Mouse (Mus musculus): ENCODE results near the gene Kalrn. TPM values are rescaled to one million over a fixed set of nuclear protein-coding genes. Genes with fewer than 3 reads are reported as not detected.

The Kalrn gene
- polyA plus RNA-seq, 1 experiment = 0.15 TPM

DNA sequence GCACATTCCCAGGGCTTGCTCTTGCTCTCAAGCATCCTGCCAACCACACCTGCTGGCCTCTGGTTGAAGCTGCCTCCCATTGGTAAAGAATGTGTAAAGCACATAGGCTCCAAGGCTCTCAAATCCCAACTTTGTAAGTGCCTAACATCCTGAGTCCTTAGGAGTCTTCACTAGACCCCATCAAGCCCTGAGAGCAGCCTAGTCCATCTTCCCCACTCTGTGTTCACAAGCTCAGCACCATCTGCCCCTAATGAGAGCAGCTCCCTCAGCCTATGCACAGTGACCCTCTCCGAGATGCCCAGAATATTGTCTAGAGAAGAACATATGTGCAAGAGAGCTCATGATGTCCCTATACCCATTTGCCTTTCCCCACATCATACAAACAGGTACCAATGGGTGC, 78.6 kb downstream of the Kalrn start:
- H3K36me3 ChIP-seq (ENCODE audit: control insufficient read depth) = no peaks in the 10 kb centered on the region
- H3K27me3 ChIP-seq (ENCODE audit: control insufficient read depth) = no peaks in the 10 kb centered on the region
- H3K4me3 ChIP-seq (replicated peaks) = no peak overlapping the region
- H3K4me1 ChIP-seq (ENCODE audit: control insufficient read depth) = no peaks in the 10 kb centered on the region
- TF ChIP-seq TAL1 (IDR thresholded peaks at IDR 0.05; ENCODE audit: low read length) (no peak), GATA1 (IDR thresholded peaks at IDR 0.05; ENCODE audit: low read length) (no peak)
- no peaks in the 10 kb centered on the region for H3K9me3 ChIP-seq (ENCODE audit: control insufficient read depth, low read length)

DNA sequence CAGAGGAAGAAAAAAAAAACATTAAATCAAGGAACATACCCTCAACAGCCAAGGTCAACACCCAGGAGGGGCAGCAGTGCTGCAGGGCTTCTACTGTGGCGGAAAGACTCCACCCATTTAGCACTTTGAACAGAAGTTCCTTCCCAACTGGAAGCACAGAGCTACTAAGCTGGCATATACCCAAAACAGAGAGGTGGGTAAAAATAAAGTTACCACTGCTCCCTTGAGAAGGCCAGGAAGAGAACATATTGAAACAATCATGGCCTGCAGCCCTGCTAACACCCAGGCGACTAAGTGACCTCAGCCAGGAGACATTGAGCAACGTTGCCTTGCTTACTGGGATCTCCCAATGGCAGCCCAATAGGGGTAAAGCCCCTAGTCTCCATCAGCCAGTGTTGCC, 79.4 kb downstream of the Kalrn start:
- H3K4me1 ChIP-seq (ENCODE audit: control insufficient read depth) = no peaks in the 10 kb centered on the region
- H3K36me3 ChIP-seq (ENCODE audit: control insufficient read depth) = no peaks in the 10 kb centered on the region
- H3K9me3 ChIP-seq (ENCODE audit: control insufficient read depth, low read length) = no peaks in the 10 kb centered on the region
- H3K4me3 ChIP-seq (replicated peaks) = no peak overlapping the region
- TF ChIP-seq GATA1 (IDR thresholded peaks at IDR 0.05; ENCODE audit: low read length) = no peak
- TF ChIP-seq TAL1 (IDR thresholded peaks at IDR 0.05; ENCODE audit: low read length) = no peak
- no peaks in the 10 kb centered on the region for H3K27me3 ChIP-seq (ENCODE audit: control insufficient read depth)

DNA sequence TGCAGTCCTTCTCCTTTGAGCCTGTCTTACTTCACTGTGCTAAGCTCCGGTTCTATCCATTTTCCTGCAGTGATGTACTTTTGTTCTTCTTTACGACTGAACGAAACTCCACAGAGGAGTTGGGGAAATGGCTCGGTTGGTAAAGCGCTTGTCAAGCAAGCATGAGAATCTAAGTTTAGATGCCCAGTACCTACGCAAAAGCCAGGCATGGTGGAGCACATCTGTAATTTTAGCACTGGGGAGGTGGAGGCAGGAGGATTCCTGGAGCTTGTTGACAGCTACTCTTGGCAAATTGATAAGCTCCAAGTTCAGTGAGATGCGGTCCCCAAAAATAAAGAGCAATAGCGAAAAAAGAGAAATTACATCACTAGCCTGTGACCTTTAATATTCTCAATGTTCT, 82.1 kb downstream of the Kalrn start:
- no peak for TF ChIP-seq GATA1 (IDR thresholded peaks at IDR 0.05; ENCODE audit: low read length)
- no peak for TF ChIP-seq TAL1 (IDR thresholded peaks at IDR 0.05; ENCODE audit: low read length)
- Histone ChIP-seq H3K27me3 (ENCODE audit: control insufficient read depth) (no peaks in the 10 kb centered on the region), H3K4me3 (replicated peaks) (no peak overlapping the region), H3K9me3 (ENCODE audit: control insufficient read depth, low read length) (no peaks in the 10 kb centered on the region), H3K36me3 (ENCODE audit: control insufficient read depth) (no peaks in the 10 kb centered on the region), H3K4me1 (ENCODE audit: control insufficient read depth) (no peaks in the 10 kb centered on the region)

DNA sequence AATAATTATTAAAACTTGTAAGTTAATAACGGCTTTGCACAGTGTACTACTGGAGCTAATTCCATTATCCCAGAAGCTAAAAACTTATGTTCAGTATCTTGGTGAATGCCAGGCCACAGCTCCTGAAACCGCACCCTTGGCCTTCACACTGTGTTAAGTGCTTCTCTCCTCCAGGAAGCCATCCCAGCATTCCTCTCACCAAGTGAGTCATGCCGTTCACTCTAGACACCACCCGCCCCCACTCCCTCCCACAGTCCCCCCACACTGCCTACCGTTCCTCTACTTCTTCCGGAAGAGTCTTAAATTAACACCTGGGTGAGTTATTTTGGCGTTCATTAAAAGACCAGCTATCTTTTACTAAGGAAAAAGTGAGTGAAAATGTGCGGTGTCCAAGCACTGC, 82.8 kb downstream of the Kalrn start:
- H3K4me3 ChIP-seq (replicated peaks) = no peak overlapping the region
- H3K4me1 ChIP-seq (ENCODE audit: control insufficient read depth) = no peaks in the 10 kb centered on the region
- H3K36me3 ChIP-seq (ENCODE audit: control insufficient read depth) = no peaks in the 10 kb centered on the region
- TF ChIP-seq TAL1 (IDR thresholded peaks at IDR 0.05; ENCODE audit: low read length) (no peak), GATA1 (IDR thresholded peaks at IDR 0.05; ENCODE audit: low read length) (no peak)
- H3K27me3 ChIP-seq (ENCODE audit: control insufficient read depth) = no peaks in the 10 kb centered on the region
- no peaks in the 10 kb centered on the region for H3K9me3 ChIP-seq (ENCODE audit: control insufficient read depth, low read length)

DNA sequence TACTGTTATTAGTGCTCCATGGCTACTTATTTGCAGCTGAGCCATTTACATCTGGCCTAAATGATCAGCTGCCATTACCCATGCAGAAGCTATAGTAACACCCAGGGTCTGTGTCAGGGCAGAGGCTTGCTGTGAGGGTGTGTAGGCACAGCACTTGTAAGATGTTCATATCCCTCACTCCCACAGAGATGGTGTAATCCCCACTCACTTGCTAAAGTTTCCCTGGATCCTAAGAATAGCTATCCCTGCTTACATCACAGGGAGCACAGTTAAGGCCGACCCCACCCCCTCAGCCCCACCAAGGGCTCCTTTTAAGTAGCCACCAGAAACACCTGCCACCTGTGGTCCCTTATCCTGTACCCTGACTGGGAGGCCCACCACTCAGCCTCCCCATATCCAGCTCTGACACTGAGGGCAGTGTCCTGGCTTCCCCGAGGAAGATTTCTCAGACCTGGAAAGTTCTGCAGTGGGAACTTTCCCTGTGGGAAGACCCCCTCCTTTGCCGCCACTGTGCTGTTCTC, 83.5 kb downstream of the Kalrn start:
- H3K4me1 ChIP-seq (ENCODE audit: control insufficient read depth) = no peaks in the 10 kb centered on the region
- H3K9me3 ChIP-seq (ENCODE audit: control insufficient read depth, low read length) = no peaks in the 10 kb centered on the region
- H3K27me3 ChIP-seq (ENCODE audit: control insufficient read depth) = no peaks in the 10 kb centered on the region
- H3K36me3 ChIP-seq (ENCODE audit: control insufficient read depth) = no peaks in the 10 kb centered on the region
- H3K4me3 ChIP-seq (replicated peaks) = no peak overlapping the region
- TF ChIP-seq TAL1 (IDR thresholded peaks at IDR 0.05; ENCODE audit: low read length) = no peak
- no peak for TF ChIP-seq GATA1 (IDR thresholded peaks at IDR 0.05; ENCODE audit: low read length)

DNA sequence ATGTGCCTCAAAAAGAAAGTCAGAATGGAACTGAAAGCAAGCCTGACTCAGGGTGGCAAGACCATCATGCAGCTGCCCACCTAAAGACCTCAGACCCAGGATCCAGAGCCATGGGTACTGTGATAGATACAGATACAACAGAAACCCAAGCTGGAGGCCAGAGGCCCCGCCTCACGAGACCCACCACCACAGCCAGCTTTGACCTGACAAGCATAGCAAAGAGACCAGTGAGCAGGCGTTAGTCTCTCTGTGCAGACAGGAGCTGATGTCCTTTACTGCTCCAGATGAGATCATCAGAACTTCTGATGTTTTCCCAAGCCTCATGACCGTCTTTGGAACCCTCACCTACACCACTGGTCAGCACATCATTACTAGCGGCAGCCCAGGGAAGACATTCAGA, 85.5 kb downstream of the Kalrn start:
- TF ChIP-seq TAL1 (IDR thresholded peaks at IDR 0.05; ENCODE audit: low read length) (no peak), GATA1 (IDR thresholded peaks at IDR 0.05; ENCODE audit: low read length) (no peak)
- Histone ChIP-seq H3K4me3 (replicated peaks) (no peak overlapping the region), H3K4me1 (ENCODE audit: control insufficient read depth) (no peaks in the 10 kb centered on the region)

DNA sequence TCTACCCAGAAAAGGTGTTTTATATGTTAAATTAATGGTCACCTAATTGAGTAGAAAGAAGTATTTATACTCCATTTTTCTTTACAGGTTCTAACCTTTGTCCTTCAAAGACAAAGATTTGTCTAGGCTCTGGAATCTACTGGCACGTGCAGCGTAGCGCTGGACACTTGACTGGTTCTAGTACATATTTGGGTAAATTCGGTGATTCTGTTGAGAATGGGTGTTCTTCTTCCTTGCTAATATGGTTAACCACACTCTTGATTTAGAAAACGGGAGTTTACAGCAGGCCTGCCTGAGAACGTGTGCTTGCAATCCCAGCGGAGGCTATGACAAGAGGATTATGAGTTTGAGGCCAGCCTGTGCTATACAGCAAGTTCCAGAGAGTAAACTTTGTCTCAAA, 86.1 kb downstream of the Kalrn start:
- no peaks in the 10 kb centered on the region for H3K9me3 ChIP-seq (ENCODE audit: control insufficient read depth, low read length)
- TF ChIP-seq GATA1 (IDR thresholded peaks at IDR 0.05; ENCODE audit: low read length) (no peak), TAL1 (IDR thresholded peaks at IDR 0.05; ENCODE audit: low read length) (no peak)

More for the DNA sequence above, 85.5 kb downstream of the Kalrn start:
- Histone ChIP-seq H3K27me3 (ENCODE audit: control insufficient read depth) (no peaks in the 10 kb centered on the region), H3K9me3 (ENCODE audit: control insufficient read depth, low read length) (no peaks in the 10 kb centered on the region), H3K36me3 (ENCODE audit: control insufficient read depth) (no peaks in the 10 kb centered on the region)

DNA sequence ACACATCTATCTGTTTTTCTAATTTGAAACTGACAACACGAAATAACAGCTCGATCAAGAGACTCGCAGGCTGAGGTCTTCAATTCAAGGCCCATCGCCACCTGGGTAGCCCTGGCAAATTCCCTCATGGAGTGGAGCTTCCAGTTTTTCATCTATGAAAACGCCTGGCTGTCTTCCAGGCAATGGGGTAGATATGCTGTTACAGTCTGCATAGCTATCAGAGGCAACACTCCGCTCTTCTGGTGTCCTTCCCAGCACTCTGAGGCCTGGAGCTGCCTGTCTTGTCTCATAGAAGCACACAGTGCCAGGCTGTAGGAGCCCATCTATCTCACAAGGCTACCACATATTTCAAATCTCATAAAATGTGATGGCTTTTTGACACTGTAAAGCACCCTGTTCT, 87.8 kb downstream of the Kalrn start:
- TF ChIP-seq GATA1 (IDR thresholded peaks at IDR 0.05; ENCODE audit: low read length) (no peak), TAL1 (IDR thresholded peaks at IDR 0.05; ENCODE audit: low read length) (no peak)
- H3K9me3 ChIP-seq (ENCODE audit: control insufficient read depth, low read length) = no peaks in the 10 kb centered on the region
- no peaks in the 10 kb centered on the region for H3K4me1 ChIP-seq (ENCODE audit: control insufficient read depth)
- no peak overlapping the region for H3K4me3 ChIP-seq (replicated peaks)
- no peaks in the 10 kb centered on the region for H3K36me3 ChIP-seq (ENCODE audit: control insufficient read depth)
- no peaks in the 10 kb centered on the region for H3K27me3 ChIP-seq (ENCODE audit: control insufficient read depth)

More for the DNA sequence above, 86.1 kb downstream of the Kalrn start:
- H3K27me3 ChIP-seq (ENCODE audit: control insufficient read depth) = no peaks in the 10 kb centered on the region
- no peak overlapping the region for H3K4me3 ChIP-seq (replicated peaks)
- no peaks in the 10 kb centered on the region for H3K4me1 ChIP-seq (ENCODE audit: control insufficient read depth)
- no peaks in the 10 kb centered on the region for H3K36me3 ChIP-seq (ENCODE audit: control insufficient read depth)

DNA sequence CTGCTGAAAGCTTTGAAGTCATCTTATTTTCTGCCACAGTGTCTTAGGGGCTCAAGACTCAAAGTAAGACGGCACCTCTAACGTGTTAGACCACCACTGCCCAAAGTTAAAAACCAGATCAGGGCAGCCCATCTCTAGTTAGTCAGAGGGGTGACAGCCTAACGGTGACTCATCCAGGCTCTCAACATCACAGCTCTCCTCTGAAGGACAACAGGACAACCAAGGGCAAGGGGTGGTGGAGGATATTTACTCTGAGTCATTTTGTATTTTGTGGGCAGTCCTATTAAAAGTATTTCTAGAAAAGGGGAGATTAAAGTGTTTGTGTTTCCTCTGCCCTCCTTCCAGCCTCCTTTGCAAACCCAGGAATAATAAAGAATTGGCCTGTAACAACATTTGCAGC, 88.4 kb downstream of the Kalrn start:
- H3K4me3 ChIP-seq (replicated peaks) = no peak overlapping the region
- no peaks in the 10 kb centered on the region for H3K27me3 ChIP-seq (ENCODE audit: control insufficient read depth)
- H3K4me1 ChIP-seq (ENCODE audit: control insufficient read depth) = no peaks in the 10 kb centered on the region
- H3K36me3 ChIP-seq (ENCODE audit: control insufficient read depth) = no peaks in the 10 kb centered on the region
- TF ChIP-seq TAL1 (IDR thresholded peaks at IDR 0.05; ENCODE audit: low read length) = no peak
- TF ChIP-seq GATA1 (IDR thresholded peaks at IDR 0.05; ENCODE audit: low read length) = no peak
- no peaks in the 10 kb centered on the region for H3K9me3 ChIP-seq (ENCODE audit: control insufficient read depth, low read length)

DNA sequence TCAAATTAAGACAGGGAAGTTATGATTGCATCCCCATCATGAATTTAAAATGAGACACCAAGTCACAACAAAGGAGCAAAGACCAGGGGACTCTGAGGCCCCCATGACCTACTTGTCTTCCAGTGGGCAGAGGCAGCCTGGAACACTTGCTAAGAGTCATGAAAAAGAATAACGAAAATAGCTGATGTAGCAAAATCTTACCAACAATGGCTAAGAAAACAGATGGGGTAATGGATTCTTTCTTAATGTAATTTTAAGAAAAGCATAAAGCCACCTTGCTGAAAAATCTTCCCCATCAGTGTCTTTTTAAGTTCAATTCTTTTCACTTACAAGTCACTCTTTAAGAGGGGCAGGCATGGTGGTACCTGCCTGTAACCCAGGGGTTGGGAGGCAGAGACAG, 89.1 kb downstream of the Kalrn start:
- Histone ChIP-seq H3K4me3 (replicated peaks) (no peak overlapping the region), H3K4me1 (ENCODE audit: control insufficient read depth) (no peaks in the 10 kb centered on the region), H3K27me3 (ENCODE audit: control insufficient read depth) (no peaks in the 10 kb centered on the region), H3K9me3 (ENCODE audit: control insufficient read depth, low read length) (no peaks in the 10 kb centered on the region), H3K36me3 (ENCODE audit: control insufficient read depth) (no peaks in the 10 kb centered on the region)
- TF ChIP-seq TAL1 (IDR thresholded peaks at IDR 0.05; ENCODE audit: low read length) = no peak
- TF ChIP-seq GATA1 (IDR thresholded peaks at IDR 0.05; ENCODE audit: low read length) = no peak
